Mouse (Mus musculus): Measurements from ENCODE around the gene Opalin. TPM values are rescaled to one million over a fixed set of nuclear protein-coding genes. Genes with fewer than 3 reads are reported as not detected.

Gene Opalin
- total and polyA plus RNA-seq, 3 experiments, result 0.27 TPM; not detected in 2

- no peak for TF ChIP-seq CTCF (IDR thresholded peaks at IDR 0.05; ENCODE audit: low read depth, low read length)
- TF ChIP-seq TAL1 (conservative IDR thresholded peaks at IDR 0.05; ENCODE audit: low read depth, low read length), result no peak
- TF ChIP-seq POLR2AphosphoS5 (IDR thresholded peaks at IDR 0.05; ENCODE audit: insufficient replicate concordance, low read depth, low read length), result no peak
- no peak for TF ChIP-seq GATA1 (IDR thresholded peaks at IDR 0.05; ENCODE audit: borderline replicate concordance, low read length)
- TF ChIP-seq GATA2 (IDR thresholded peaks at IDR 0.05; ENCODE audit: borderline replicate concordance, low read depth, low read length), result no peak
- ATAC-seq (ENCODE audit: extremely low read depth, insufficient number of reproducible peaks, low FRiP score, poor library complexity, severe bottlenecking) (no peak), DNase-seq (ENCODE audit: low spot score) (no peak)
- Histone ChIP-seq H3K4me1 (ENCODE audit: insufficient read depth, low read depth, low read length) (peaks cover 3% of the 10 kb centered on the region), H3K4me3 (ENCODE audit: low read depth, low read length) (no peak overlapping the region), H3K36me3 (replicated peaks) (no peaks in the 10 kb centered on the region), H3K9me3 (replicated peaks) (no peaks in the 10 kb centered on the region), H3K27me3 (ENCODE audit: insufficient read depth, low read length) (peaks cover 8% of the 10 kb centered on the region)
Observed at GRCm38 (mm10) chr19:41020537-41020936, 56.4 kb downstream of the Opalin start.

GRCm38 (mm10) chr19:41019164-41019675 is 57.7 kb downstream of the Opalin start:
- no peak for TF ChIP-seq CTCF (IDR thresholded peaks at IDR 0.05; ENCODE audit: low read depth, low read length)
- no peak for TF ChIP-seq TAL1 (conservative IDR thresholded peaks at IDR 0.05; ENCODE audit: low read depth, low read length)
- TF ChIP-seq GATA1 (IDR thresholded peaks at IDR 0.05; ENCODE audit: borderline replicate concordance, low read length), result no peak
- TF ChIP-seq POLR2AphosphoS5 (IDR thresholded peaks at IDR 0.05; ENCODE audit: insufficient replicate concordance, low read depth, low read length), result no peak
- TF ChIP-seq GATA2 (IDR thresholded peaks at IDR 0.05; ENCODE audit: borderline replicate concordance, low read depth, low read length), result no peak
- no peak for DNase-seq (ENCODE audit: low spot score)
- ATAC-seq (ENCODE audit: extremely low read depth, insufficient number of reproducible peaks, low FRiP score, poor library complexity, severe bottlenecking), result no peak
- peaks cover 3% of the 10 kb centered on the region for H3K4me1 ChIP-seq (ENCODE audit: insufficient read depth, low read depth, low read length)
- H3K27me3 ChIP-seq (ENCODE audit: insufficient read depth, low read length), result peaks cover 10% of the 10 kb centered on the region
- no peak overlapping the region for H3K4me3 ChIP-seq (ENCODE audit: low read depth, low read length)
- H3K9me3 ChIP-seq (replicated peaks), result no peaks in the 10 kb centered on the region
- no peaks in the 10 kb centered on the region for H3K36me3 ChIP-seq (replicated peaks)

- DNase-seq (ENCODE audit: low spot score), result peak; percentile 6
- H3K4me3 ChIP-seq (ENCODE audit: low read depth, low read length), result no peak overlapping the region
- ATAC-seq (ENCODE audit: extremely low read depth, insufficient number of reproducible peaks, low FRiP score, poor library complexity, severe bottlenecking), result no peak
Observed at GRCm38 (mm10) chr19:41015951-41016716, 60.8 kb downstream of the Opalin start.

GRCm38 (mm10) chr19:41014003-41014402 is 62.9 kb downstream of the Opalin start:
- H3K27me3 ChIP-seq (ENCODE audit: insufficient read depth, low read length), result peaks cover 17% of the 10 kb centered on the region
- H3K36me3 ChIP-seq (replicated peaks), result no peaks in the 10 kb centered on the region
- peaks cover 3% of the 10 kb centered on the region for H3K4me1 ChIP-seq (ENCODE audit: insufficient read depth, low read depth, low read length)
- no peak for TF ChIP-seq POLR2AphosphoS5 (IDR thresholded peaks at IDR 0.05; ENCODE audit: insufficient replicate concordance, low read depth, low read length)
- no peak for TF ChIP-seq GATA1 (IDR thresholded peaks at IDR 0.05; ENCODE audit: borderline replicate concordance, low read length)
- TF ChIP-seq CTCF (IDR thresholded peaks at IDR 0.05; ENCODE audit: low read depth, low read length), result no peak
- TF ChIP-seq GATA2 (IDR thresholded peaks at IDR 0.05; ENCODE audit: borderline replicate concordance, low read depth, low read length), result no peak
- TF ChIP-seq TAL1 (conservative IDR thresholded peaks at IDR 0.05; ENCODE audit: low read depth, low read length), result no peak
- ATAC-seq (ENCODE audit: extremely low read depth, insufficient number of reproducible peaks, low FRiP score, poor library complexity, severe bottlenecking) (no peak), DNase-seq (ENCODE audit: low spot score) (no peak)
- H3K4me3 ChIP-seq (ENCODE audit: low read depth, low read length), result no peak overlapping the region
- no peaks in the 10 kb centered on the region for H3K9me3 ChIP-seq (replicated peaks)

More at GRCm38 (mm10) chr19:41015951-41016716, 60.8 kb downstream of the Opalin start:
- Histone ChIP-seq H3K4me1 (ENCODE audit: insufficient read depth, low read depth, low read length) (peaks cover 3% of the 10 kb centered on the region), H3K9me3 (replicated peaks) (no peaks in the 10 kb centered on the region), H3K36me3 (replicated peaks) (no peaks in the 10 kb centered on the region), H3K27me3 (ENCODE audit: insufficient read depth, low read length) (peaks cover 18% of the 10 kb centered on the region)
- no peak for TF ChIP-seq GATA2 (IDR thresholded peaks at IDR 0.05; ENCODE audit: borderline replicate concordance, low read depth, low read length)
- peak; percentile 55 for TF ChIP-seq CTCF (IDR thresholded peaks at IDR 0.05; ENCODE audit: low read depth, low read length)

- no peaks in the 10 kb centered on the region for H3K9me3 ChIP-seq (replicated peaks)
- no peaks in the 10 kb centered on the region for H3K36me3 ChIP-seq (replicated peaks)
- H3K4me1 ChIP-seq (ENCODE audit: insufficient read depth, low read depth, low read length), result peaks cover 3% of the 10 kb centered on the region
- TF ChIP-seq GATA1 (IDR thresholded peaks at IDR 0.05; ENCODE audit: borderline replicate concordance, low read length), result no peak
- TF ChIP-seq POLR2AphosphoS5 (IDR thresholded peaks at IDR 0.05; ENCODE audit: insufficient replicate concordance, low read depth, low read length), result no peak
- TF ChIP-seq GATA2 (IDR thresholded peaks at IDR 0.05; ENCODE audit: borderline replicate concordance, low read depth, low read length), result no peak
- ATAC-seq (ENCODE audit: extremely low read depth, insufficient number of reproducible peaks, low FRiP score, poor library complexity, severe bottlenecking) (no peak), DNase-seq (ENCODE audit: low spot score) (no peak)
- H3K4me3 ChIP-seq (ENCODE audit: low read depth, low read length), result no peak overlapping the region
- peaks cover 17% of the 10 kb centered on the region for H3K27me3 ChIP-seq (ENCODE audit: insufficient read depth, low read length)
Observed at GRCm38 (mm10) chr19:41013591-41013990, 63.3 kb downstream of the Opalin start.

Other genes with a start within 250 kb of the Opalin start
- gene Ccnj, start 245.8 kb downstream of the Opalin start, total RNA-seq (2014; fragmentation: Nextera tagmentation), result 9.5 and 15.0 TPM in 2 replicates
- 13.6 and 14.7 TPM in 2 replicates for gene Ccnj, start 245.8 kb downstream of the Opalin start, total RNA-seq (2017)
- 3.4 and 4.1 TPM in 2 replicates for gene Ccnj, start 245.8 kb downstream of the Opalin start, polyA plus RNA-seq (2012)
- not detected in 2 replicates for gene Zfp518a, start 182.4 kb downstream of the Opalin start, total RNA-seq (2014; fragmentation: Nextera tagmentation)
- under 0.01 and 0.05 TPM in 2 replicates for gene Zfp518a, start 182.4 kb downstream of the Opalin start, total RNA-seq (2017)
- not detected in 2 replicates for gene Zfp518a, start 182.4 kb downstream of the Opalin start, polyA plus RNA-seq (2012)
- not detected in 2 replicates for gene Blnk, start 82.6 kb downstream of the Opalin start, total RNA-seq (2014; fragmentation: Nextera tagmentation)
- gene Blnk, start 82.6 kb downstream of the Opalin start, total RNA-seq (2017), result 0.29 and 0.44 TPM in 2 replicates
- 0.06 and 0.15 TPM in 2 replicates for gene Blnk, start 82.6 kb downstream of the Opalin start, polyA plus RNA-seq (2012)
- not detected in 2 replicates for gene Dntt, start 47.8 kb downstream of the Opalin start, total RNA-seq (2014; fragmentation: Nextera tagmentation)
- gene Dntt, start 47.8 kb downstream of the Opalin start, total RNA-seq (2017), result not detected in 2 replicates
- gene Dntt, start 47.8 kb downstream of the Opalin start, polyA plus RNA-seq (2012), result not detected in 2 replicates
- not detected in 2 replicates for gene Tll2, start 129.7 kb upstream of the Opalin start, total RNA-seq (2014; fragmentation: Nextera tagmentation)
- gene Tll2, start 129.7 kb upstream of the Opalin start, total RNA-seq (2017), result not detected in 2 replicates
- gene Tll2, start 129.7 kb upstream of the Opalin start, polyA plus RNA-seq (2012), result not detected in 2 replicates
- 107 and 118 TPM in 2 replicates for gene Tm9sf3, start 186.9 kb upstream of the Opalin start, total RNA-seq (2014; fragmentation: Nextera tagmentation)
- gene Tm9sf3, start 186.9 kb upstream of the Opalin start, total RNA-seq (2017), result 218 and 236 TPM in 2 replicates
- 45.9 and 49.3 TPM in 2 replicates for gene Tm9sf3, start 186.9 kb upstream of the Opalin start, polyA plus RNA-seq (2012)

Measured in G1E (cell line).